Mouse (Mus musculus) spleen, embryonic (tissue): ENCODE data around the gene Phactr1.

Experiments used
- CTCF ChIA-PET: fragments of 350-600 bp; sonication (Branson Sonifier 250); formaldehyde crosslinking; loops from one replicate; lab custom pipeline; 2022; lab: Charles Lee

The Phactr1 gene

GRCm38 (mm10) chr13:42757654-42758400 lies 77.4 kb downstream of the Phactr1 start:
- CTCF ChIA-PET = no interaction called here

- CTCF ChIA-PET = no interaction called here
These were observed 78.7 kb downstream of the Phactr1 start for GRCm38 (mm10) chr13:42759170-42759569.

- CTCF ChIA-PET = no interaction called here
These were observed 80.6 kb downstream of the Phactr1 start for GRCm38 (mm10) chr13:42760907-42761544.

- CTCF ChIA-PET = no interaction called here
These were observed 91.9 kb downstream of the Phactr1 start for GRCm38 (mm10) chr13:42772314-42772713.

- CTCF ChIA-PET = no interaction called here
These were observed 93.6 kb downstream of the Phactr1 start for GRCm38 (mm10) chr13:42774040-42774439.

- CTCF ChIA-PET = no interaction called here
These were observed 101.7 kb downstream of the Phactr1 start for GRCm38 (mm10) chr13:42782151-42782550.

GRCm38 (mm10) chr13:42789221-42789620 lies 108.8 kb downstream of the Phactr1 start:
- CTCF ChIA-PET = no interaction called here

- CTCF ChIA-PET = interaction anchor here (0.6 kb wide), 1 partner anchor 1327 kb away, joined by 3 read pairs; no protein-coding TSS in a partner anchor
These were observed 111.9 kb downstream of the Phactr1 start for GRCm38 (mm10) chr13:42792279-42792678.

GRCm38 (mm10) chr13:42800523-42800922 lies 120.1 kb downstream of the Phactr1 start:
- CTCF ChIA-PET = no interaction called here

- CTCF ChIA-PET = no interaction called here
These were observed 123.9 kb downstream of the Phactr1 start for GRCm38 (mm10) chr13:42804314-42804713.

GRCm38 (mm10) chr13:42812762-42813161 lies 132.3 kb downstream of the Phactr1 start:
- CTCF ChIA-PET = interaction anchor here (0.7 kb wide), 1 partner anchor 67 kb away, joined by 14 read pairs; no protein-coding TSS in a partner anchor

GRCm38 (mm10) chr13:42818378-42818777 lies 138.0 kb downstream of the Phactr1 start:
- CTCF ChIA-PET = no interaction called here

GRCm38 (mm10) chr13:42820513-42820912 lies 140.1 kb downstream of the Phactr1 start:
- CTCF ChIA-PET = no interaction called here

- CTCF ChIA-PET = interaction anchor here (0.7 kb wide), 1 partner anchor 1237 kb away, joined by 15 read pairs; no protein-coding TSS in a partner anchor
These were observed 141.1 kb downstream of the Phactr1 start for GRCm38 (mm10) chr13:42821426-42822106.

GRCm38 (mm10) chr13:42822545-42822944 lies 142.1 kb downstream of the Phactr1 start:
- CTCF ChIA-PET = no interaction called here

GRCm38 (mm10) chr13:42823875-42824274 lies 143.5 kb downstream of the Phactr1 start:
- CTCF ChIA-PET = no interaction called here

- CTCF ChIA-PET = no interaction called here
These were observed 146.2 kb downstream of the Phactr1 start for GRCm38 (mm10) chr13:42826602-42827001.

- CTCF ChIA-PET = no interaction called here
These were observed 148.6 kb downstream of the Phactr1 start for GRCm38 (mm10) chr13:42828978-42829377.

- CTCF ChIA-PET = no interaction called here
These were observed 155.0 kb downstream of the Phactr1 start for GRCm38 (mm10) chr13:42835441-42835840.

GRCm38 (mm10) chr13:42839358-42839757 lies 158.9 kb downstream of the Phactr1 start:
- CTCF ChIA-PET = no interaction called here

- CTCF ChIA-PET = no interaction called here
These were observed 171.7 kb downstream of the Phactr1 start for GRCm38 (mm10) chr13:42852086-42852485.

- CTCF ChIA-PET = no interaction called here
These were observed 173.6 kb downstream of the Phactr1 start for GRCm38 (mm10) chr13:42853900-42854595.
